Mouse (Mus musculus) spleen, adult 2 months (tissue): ENCODE results near the gene Thsd7b.

Source experiments
- CTCF ChIP-seq: fragments of 200-500 bp; IDR thresholded peaks from 2 replicates; pipeline ENCODE4 v1.5.1; 2011; ENCODE audit warnings: mild to moderate bottlenecking, inconsistent platforms; ENCODE audit not compliant: insufficient read depth, insufficient read length, insufficient replicate concordance; ENCODE audit errors: extremely low read depth
- POLR2A ChIP-seq: fragments of 200-500 bp; IDR thresholded peaks from 2 replicates; pipeline ENCODE4 v1.6.1; 2011; ENCODE audit warnings: low read depth, low read length, inconsistent platforms

GRCm38 (mm10) chr1:129324388-129324787 lies 51.3 kb downstream of the Thsd7b start:
- no peak for TF ChIP-seq CTCF
- TF ChIP-seq POLR2A, result no peak
